Mouse (Mus musculus): ENCODE measurements around the gene Aatf. TPM values are rescaled to one million over a fixed set of nuclear protein-coding genes. Genes with fewer than 3 reads are reported as not detected.

Aatf gene
- total RNA-seq, 2 experiments from 2014 or later, result 21.5 to 21.6 TPM

DNA sequence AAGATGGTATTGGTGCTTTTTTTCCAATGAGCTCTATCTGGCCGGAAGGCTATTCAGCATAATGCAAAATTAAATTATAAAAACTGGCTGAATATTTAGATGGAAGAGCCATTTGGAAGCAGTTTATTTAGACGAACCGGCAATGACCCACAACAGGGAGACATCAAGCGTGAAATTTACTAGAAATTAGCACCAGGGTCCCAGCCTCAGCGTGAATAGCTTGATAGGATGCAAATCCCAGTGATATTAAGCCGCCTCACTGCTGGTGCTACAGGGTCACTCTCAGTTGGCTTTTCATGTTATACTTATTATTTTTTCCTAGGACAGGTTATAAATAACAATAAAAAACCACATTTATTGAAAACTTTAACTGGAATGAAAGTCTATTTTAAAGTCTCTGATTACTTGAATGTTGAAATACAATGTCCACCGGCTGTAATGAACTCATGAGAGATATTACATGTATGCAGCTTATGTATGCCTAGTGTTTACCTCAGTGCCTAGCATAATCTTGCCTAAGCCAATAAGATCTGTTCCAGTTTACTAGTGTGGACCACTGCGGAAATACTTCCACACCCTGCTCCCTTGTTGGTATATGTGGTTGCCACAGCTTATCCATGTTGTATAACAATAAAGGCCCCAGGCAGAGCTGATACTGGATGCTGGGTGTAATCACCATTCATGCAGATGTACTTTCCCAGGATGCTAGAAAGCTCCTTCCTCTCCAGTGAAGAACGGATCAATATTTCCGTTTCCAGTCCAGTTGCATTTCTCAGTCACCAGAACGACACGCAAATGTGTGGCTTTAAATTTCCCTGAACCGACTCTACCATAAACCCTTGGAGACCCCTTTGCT is 136.6 kb downstream of the Aatf start:
- no peak for DNase-seq (ENCODE audit: low spot score in 2 of 2)

- DNase-seq (ENCODE audit: low spot score in 2 of 2), result no peak
These were observed 137.3 kb downstream of the Aatf start for GRCm38 (mm10) chr11:84375951-84376496.

GRCm38 (mm10) chr11:84373122-84373521 is 140.2 kb downstream of the Aatf start:
- DNase-seq (ENCODE audit: low spot score in 2 of 2), result no peak

Other genes with a start within 250 kb of the Aatf start
- under 1 TPM; 0.27 to 0.28 TPM for gene Lhx1, start 12.0 kb upstream of the Aatf start, total RNA-seq (2021)